Mouse (Mus musculus) heart, embryonic 13.5 days (tissue): Measurements from ENCODE around the gene Ksr1. TPM values are rescaled to one million over a fixed set of nuclear protein-coding genes. Genes with fewer than 3 reads are reported as not detected.

Experiments used
- ATAC-seq: fragments of 200-750 bp; cut with Nextera tagmentation; 2 replicates; pipeline ENCODE4 v1.8.0; 2017; ENCODE audit warnings: moderate TSS enrichment; ENCODE audit not compliant: insufficient number of reproducible peaks, low FRiP score, low TSS enrichment; ENCODE audit errors: extremely low read depth
- H3K27ac ChIP-seq: fragments of 300-500 bp; sonication (generic); replicated peaks from 2 replicates; pipeline ENCODE4 v1.5.1; 2015; ENCODE audit warnings: moderate library complexity, mild to moderate bottlenecking, inconsistent platforms
- H3K27me3 ChIP-seq: fragments of 300-500 bp; sonication (generic); replicated peaks from 2 replicates; pipeline ENCODE4 v1.6.1; 2015; ENCODE audit warnings: mild to moderate bottlenecking, inconsistent platforms
- H3K36me3 ChIP-seq: fragments of 300-500 bp; sonication (generic); 2 replicates; pipeline ENCODE4 v1.6.1; 2015; ENCODE audit warnings: mild to moderate bottlenecking, inconsistent platforms
- H3K4me1 ChIP-seq: fragments of 300-500 bp; sonication (generic); 2 replicates; pipeline ENCODE4 v1.6.1; 2015; ENCODE audit warnings: inconsistent platforms
- H3K4me2 ChIP-seq: fragments of 300-500 bp; sonication (generic); 2 replicates; pipeline ENCODE4 v1.6.1; 2015; ENCODE audit warnings: inconsistent platforms, mild to moderate bottlenecking, moderate library complexity
- H3K4me3 ChIP-seq: fragments of 300-500 bp; sonication (generic); 2 replicates; pipeline ENCODE4 v1.5.1; 2015; ENCODE audit warnings: moderate library complexity, mild to moderate bottlenecking, inconsistent platforms
- H3K9ac ChIP-seq: fragments of 300-500 bp; sonication (generic); 2 replicates; pipeline ENCODE4 v1.6.1; 2015; ENCODE audit warnings: inconsistent platforms, mild to moderate bottlenecking, moderate library complexity
- H3K9me3 ChIP-seq: fragments of 300-500 bp; sonication (generic); 2 replicates; pipeline ENCODE4 v1.6.1; 2016; ENCODE audit warnings: inconsistent platforms
- WGBS: fragments of 180-500 bp; shearing (Covaris S2); methylation state at CpG from one replicate; pipeline ENCODE4 v1.1.7; 2015; ENCODE audit warnings: mixed read lengths; 5-methylcytosine and 5-hydroxymethylcytosine counted together
- polyA plus RNA-seq: library from polyadenylated mRNA; unstranded; fragments of >200 nt; fragmentation: Nextera tagmentation; extraction: Ambion mirVana; gene quantifications from 2 replicates; pipeline ENCODE4 v1.2.1, GENCODE M21; 2015

Gene Ksr1
- polyA plus RNA-seq, 1 experiment from 2014 or later: 2.4 TPM

GRCm38 (mm10) chr11:79093386-79093906 is 52.8 kb downstream of the Ksr1 start:
- no peak for ATAC-seq
- 53% methylated on average over 15 of the region's 15 CpGs for WGBS

GRCm38 (mm10) chr11:79092802-79093201 is 53.4 kb downstream of the Ksr1 start:
- WGBS: 23% methylated on average over 7 of the region's 7 CpGs
- H3K4me2 ChIP-seq: no peak overlapping the region
- H3K27me3 ChIP-seq: no peaks in the 10 kb centered on the region
- H3K36me3 ChIP-seq: no peaks in the 10 kb centered on the region
- H3K4me3 ChIP-seq: no peak overlapping the region
- H3K4me1 ChIP-seq: peaks cover 86% of the 10 kb centered on the region
- H3K9ac ChIP-seq: no peak overlapping the region
- no peaks in the 10 kb centered on the region for H3K9me3 ChIP-seq
- no peak for ATAC-seq
- H3K27ac ChIP-seq: peak overlapping the region; percentile 96

More at GRCm38 (mm10) chr11:79093386-79093906, 52.8 kb downstream of the Ksr1 start:
- H3K9me3 ChIP-seq: no peaks in the 10 kb centered on the region
- H3K36me3 ChIP-seq: no peaks in the 10 kb centered on the region
- peak overlapping the region; percentile 96 for H3K27ac ChIP-seq
- peaks cover 86% of the 10 kb centered on the region for H3K4me1 ChIP-seq
- H3K27me3 ChIP-seq: no peaks in the 10 kb centered on the region
- H3K4me3 ChIP-seq: no peak overlapping the region
- peak overlapping the region; percentile 33; the same call in 1 of the 2 replicates for H3K9ac ChIP-seq
- H3K4me2 ChIP-seq: no peak overlapping the region

- Histone ChIP-seq H3K9ac (no peak overlapping the region), H3K4me1 (peaks cover 87% of the 10 kb centered on the region), H3K27me3 (no peaks in the 10 kb centered on the region), H3K27ac (peak overlapping the region; percentile 96), H3K36me3 (no peaks in the 10 kb centered on the region), H3K4me3 (no peak overlapping the region), H3K4me2 (no peak overlapping the region), H3K9me3 (no peaks in the 10 kb centered on the region)
- ATAC-seq: no peak
- 80% methylated on average over 6 of the region's 6 CpGs for WGBS
These were observed 54.0 kb downstream of the Ksr1 start for GRCm38 (mm10) chr11:79092245-79092644.

- peaks cover 75% of the 10 kb centered on the region for H3K4me1 ChIP-seq
These were observed 56.5 kb downstream of the Ksr1 start for GRCm38 (mm10) chr11:79089756-79090155.

GRCm38 (mm10) chr11:79089027-79089426 is 57.2 kb downstream of the Ksr1 start:
- Histone ChIP-seq H3K27me3 (no peaks in the 10 kb centered on the region), H3K4me1 (peaks cover 75% of the 10 kb centered on the region), H3K4me2 (no peak overlapping the region), H3K9ac (peak overlapping the region; percentile 61), H3K9me3 (no peaks in the 10 kb centered on the region), H3K36me3 (no peaks in the 10 kb centered on the region), H3K27ac (peak overlapping the region; percentile 74), H3K4me3 (no peak overlapping the region)
- no peak for ATAC-seq
- WGBS: 42% methylated on average over 5 of the region's 5 CpGs

More at GRCm38 (mm10) chr11:79089756-79090155, 56.5 kb downstream of the Ksr1 start:
- H3K4me3 ChIP-seq: no peak overlapping the region
- peak overlapping the region; percentile 74 for H3K27ac ChIP-seq
- H3K9me3 ChIP-seq: no peaks in the 10 kb centered on the region
- no peaks in the 10 kb centered on the region for H3K36me3 ChIP-seq
- no peaks in the 10 kb centered on the region for H3K27me3 ChIP-seq
- no peak for ATAC-seq
- 62% methylated on average over 1 of the region's 1 CpGs for WGBS
- no peak overlapping the region for H3K4me2 ChIP-seq
- peak overlapping the region; percentile 61; the same call in 1 of the 2 replicates for H3K9ac ChIP-seq

- Histone ChIP-seq H3K4me1 (peaks cover 75% of the 10 kb centered on the region), H3K27ac (no peak overlapping the region)
- WGBS: 71% methylated on average over 9 of the region's 9 CpGs
These were observed 57.9 kb downstream of the Ksr1 start for GRCm38 (mm10) chr11:79088325-79088724.

GRCm38 (mm10) chr11:79087731-79088311 is 58.4 kb downstream of the Ksr1 start:
- no peak overlapping the region for H3K4me3 ChIP-seq
- H3K9ac ChIP-seq: no peak overlapping the region
- H3K4me2 ChIP-seq: no peak overlapping the region
- no peaks in the 10 kb centered on the region for H3K36me3 ChIP-seq
- peaks cover 75% of the 10 kb centered on the region for H3K4me1 ChIP-seq
- H3K9me3 ChIP-seq: no peaks in the 10 kb centered on the region
- no peak overlapping the region for H3K27ac ChIP-seq
- no peaks in the 10 kb centered on the region for H3K27me3 ChIP-seq
- WGBS: 69% methylated on average over 4 of the region's 4 CpGs
- no peak for ATAC-seq

More at GRCm38 (mm10) chr11:79088325-79088724, 57.9 kb downstream of the Ksr1 start:
- ATAC-seq: no peak
- H3K9me3 ChIP-seq: no peaks in the 10 kb centered on the region
- no peaks in the 10 kb centered on the region for H3K27me3 ChIP-seq
- no peak overlapping the region for H3K4me3 ChIP-seq
- no peak overlapping the region for H3K4me2 ChIP-seq
- no peak overlapping the region for H3K9ac ChIP-seq
- H3K36me3 ChIP-seq: no peaks in the 10 kb centered on the region

GRCm38 (mm10) chr11:79086787-79087186 is 59.4 kb downstream of the Ksr1 start:
- 90% methylated on average over 12 of the region's 12 CpGs for WGBS
- Histone ChIP-seq H3K27me3 (no peaks in the 10 kb centered on the region), H3K4me2 (no peak overlapping the region), H3K27ac (no peak overlapping the region), H3K36me3 (no peaks in the 10 kb centered on the region), H3K9ac (no peak overlapping the region), H3K4me3 (no peak overlapping the region), H3K9me3 (no peaks in the 10 kb centered on the region), H3K4me1 (peaks cover 77% of the 10 kb centered on the region)
- ATAC-seq: no peak

- WGBS: 26% methylated on average over 5 of the region's 5 CpGs
These were observed 61.1 kb downstream of the Ksr1 start for GRCm38 (mm10) chr11:79085059-79085458.

GRCm38 (mm10) chr11:79083018-79083441 is 63.2 kb downstream of the Ksr1 start:
- Histone ChIP-seq H3K27ac (peak overlapping the region; percentile 80), H3K27me3 (no peaks in the 10 kb centered on the region), H3K4me1 (peaks cover 81% of the 10 kb centered on the region), H3K4me3 (no peak overlapping the region), H3K4me2 (peak overlapping the region; percentile 40), H3K9ac (peak overlapping the region; percentile 71), H3K9me3 (no peaks in the 10 kb centered on the region), H3K36me3 (no peaks in the 10 kb centered on the region)
- WGBS: 27% methylated on average over 11 of the region's 11 CpGs
- ATAC-seq: no peak

More at GRCm38 (mm10) chr11:79085059-79085458, 61.1 kb downstream of the Ksr1 start:
- Histone ChIP-seq H3K9ac (0 out of 2 replicates have a peak overlapping the region, but pooled peaks have one; percentile 33), H3K9me3 (no peaks in the 10 kb centered on the region), H3K4me1 (peaks cover 87% of the 10 kb centered on the region), H3K4me3 (no peak overlapping the region), H3K27me3 (no peaks in the 10 kb centered on the region), H3K36me3 (no peaks in the 10 kb centered on the region), H3K27ac (peak overlapping the region; percentile 46; the same call in 1 of the 2 replicates), H3K4me2 (no peak overlapping the region)
- no peak for ATAC-seq

- H3K27me3 ChIP-seq: no peaks in the 10 kb centered on the region
- ATAC-seq: no peak
- H3K4me2 ChIP-seq: no peak overlapping the region
- H3K4me1 ChIP-seq: peaks cover 79% of the 10 kb centered on the region
- WGBS: 59% methylated on average over 16 of the region's 16 CpGs
- no peak overlapping the region for H3K9ac ChIP-seq
- no peaks in the 10 kb centered on the region for H3K36me3 ChIP-seq
- no peak overlapping the region for H3K4me3 ChIP-seq
- H3K9me3 ChIP-seq: no peaks in the 10 kb centered on the region
- peak overlapping the region; percentile 67 for H3K27ac ChIP-seq
These were observed 65.0 kb downstream of the Ksr1 start for GRCm38 (mm10) chr11:79080965-79081891.
